Mouse (Mus musculus) liver, embryonic 14.5 days (tissue): ENCODE data around the gene Fyn.

Experiments used
- CTCF ChIP-seq: IDR thresholded peaks from 2 replicates; pipeline ENCODE4 v1.5.1; 2016; ENCODE audit warnings: antibody characterized with exemption, low read depth, control low read depth
- EP300 ChIP-seq: IDR thresholded peaks from 2 replicates; pipeline ENCODE4 v1.6.1; 2016; ENCODE audit warnings: antibody characterized with exemption, low read depth

GRCm38 (mm10) chr10:39568991-39569390 lies 200.3 kb downstream of the Fyn start:
- TF ChIP-seq CTCF (no peak), EP300 (no peak)
